Mouse (Mus musculus) mature B cell (primary cell): ENCODE measurements at regions not wholly inside any gene's neighbourhood (a gene's known extent, or its start where the extent isn't known, plus 50 kb on each side); places are given as distances from the start of the nearest gene placed in this dataset.

Experiments
- in situ Hi-C: fragments of 300-500 bp; cut with MboI; formaldehyde crosslinking; loops from 2 replicates; pipeline ENCODE4 v1.14.3; 2019

DNA sequence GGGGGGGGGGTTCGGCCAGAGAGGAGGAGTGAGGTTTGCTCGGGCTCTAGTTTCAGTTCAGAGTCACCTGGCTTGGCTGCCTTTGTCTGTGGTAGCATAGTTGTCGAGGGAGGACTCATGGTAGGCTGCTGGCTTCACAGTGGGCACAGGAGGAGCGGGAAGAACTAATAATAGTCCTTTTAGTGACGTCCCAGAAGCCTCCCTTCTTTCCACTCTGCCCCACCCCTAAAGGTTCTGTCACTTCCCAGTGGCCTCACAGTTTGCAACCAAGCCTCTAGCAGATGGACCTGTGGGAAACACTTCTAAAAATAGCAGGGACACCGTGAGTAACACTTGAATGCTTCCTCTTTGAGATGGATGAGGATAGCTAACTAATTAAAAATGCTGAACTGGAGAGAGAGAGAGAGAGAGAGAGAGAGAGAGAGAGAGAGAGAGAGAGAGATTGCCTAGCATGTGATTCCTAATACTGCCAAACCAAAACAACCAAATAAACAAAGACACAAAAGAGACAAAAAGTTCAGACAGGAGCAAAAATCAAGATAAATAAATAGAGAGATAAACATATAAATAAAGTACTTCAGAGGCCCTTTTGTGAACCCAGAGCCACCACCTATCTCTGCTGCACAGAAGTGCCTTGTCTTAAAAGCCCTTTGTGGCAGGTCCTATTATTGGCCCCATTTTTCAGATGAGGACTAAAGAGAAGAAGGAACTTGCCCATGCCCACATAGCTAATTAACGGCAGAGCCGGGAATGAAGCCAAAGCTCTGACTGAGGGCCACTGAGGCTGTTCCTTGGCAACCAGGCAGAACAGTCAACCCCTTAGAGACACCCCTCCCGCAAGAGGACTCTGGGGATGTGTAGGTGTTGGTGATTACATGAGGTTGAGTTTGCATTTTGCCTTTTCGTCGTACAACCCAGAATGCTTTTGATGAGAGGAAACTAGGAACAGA lies 54.0 kb upstream of the Serp2 start:
- in situ Hi-C loops, result no loop called here
